Mouse (Mus musculus): ENCODE results near the gene Ndufb5. TPM values are rescaled to one million over a fixed set of nuclear protein-coding genes. Genes with fewer than 3 reads are reported as not detected.
"Not testable (repeated sequence)": the region's sequence is repeated elsewhere in the genome, so short reads cannot be mapped to it uniquely, and the experiment has no call there.

The Ndufb5 gene
- polyA plus RNA-seq, 1 experiment from 2014 or later = 286 TPM

DNA sequence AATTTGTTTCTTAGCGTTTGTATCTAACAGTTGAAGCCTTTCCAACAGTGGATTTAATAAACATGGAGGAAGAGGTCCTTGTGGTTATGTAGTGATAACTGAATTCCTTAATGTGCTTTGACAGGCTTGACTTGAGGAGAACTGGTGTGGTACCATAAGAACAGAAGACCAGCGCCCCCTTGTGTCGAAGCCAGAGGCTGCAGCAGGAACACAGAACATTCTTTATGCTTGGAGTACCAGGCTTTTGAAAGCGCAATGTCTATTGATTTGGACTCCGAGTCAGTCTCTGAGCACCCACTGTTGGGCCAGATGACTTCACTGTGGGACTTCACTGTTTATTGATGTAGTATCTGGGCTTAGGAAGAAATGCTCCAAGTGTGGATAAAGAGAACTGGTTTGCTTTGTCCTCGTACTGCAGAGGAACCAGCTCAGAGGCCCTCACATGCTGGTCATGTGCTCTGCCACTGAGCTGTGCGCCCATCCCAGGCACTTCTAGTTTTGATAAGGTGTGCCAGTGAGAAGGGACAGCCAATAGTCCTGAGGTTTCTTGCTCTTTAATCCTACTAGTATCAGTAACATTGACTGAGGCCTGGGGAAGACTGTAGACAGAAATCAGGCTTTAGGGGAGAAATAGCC is 38.4 kb upstream of the Ndufb5 start:
- Histone ChIP-seq H3K9me3 (ENCODE audit: control insufficient read depth, low read length) (no peaks in the 10 kb centered on the region), H3K27me3 (replicated peaks; ENCODE audit: control insufficient read depth, insufficient read depth, low read length) (no peaks in the 10 kb centered on the region), H3K4me3 (replicated peaks; ENCODE audit: low read length) (no peak overlapping the region), H3K4me1 (replicated peaks; ENCODE audit: control insufficient read depth, insufficient read depth, low read length) (no peaks in the 10 kb centered on the region), H3K36me3 (ENCODE audit: control insufficient read depth, insufficient read depth) (no peaks in the 10 kb centered on the region), H3K4me2 (ENCODE audit: low read length) (no peak overlapping the region), H3K27ac (ENCODE audit: low read length) (no peak overlapping the region), H3K9ac (replicated peaks; ENCODE audit: low read depth, low read length) (no peak overlapping the region)
- 30% methylated on average over 7 of the region's 7 CpGs for WGBS
- ATAC-seq = peak; percentile 86

- H3K27ac ChIP-seq (ENCODE audit: low read length); H3K9me3 ChIP-seq (ENCODE audit: control insufficient read depth, low read length); H3K4me3 ChIP-seq (replicated peaks; ENCODE audit: low read length); ATAC-seq; H3K4me1 ChIP-seq (replicated peaks; ENCODE audit: control insufficient read depth, insufficient read depth, low read length); H3K9ac ChIP-seq (replicated peaks; ENCODE audit: low read depth, low read length); H3K27me3 ChIP-seq (replicated peaks; ENCODE audit: control insufficient read depth, insufficient read depth, low read length); H3K4me2 ChIP-seq (ENCODE audit: low read length); H3K36me3 ChIP-seq (ENCODE audit: control insufficient read depth, insufficient read depth): not testable (repeated sequence)
- WGBS = 91% methylated on average over 6 of the region's 6 CpGs
These were observed 32.8 kb upstream of the Ndufb5 start for GRCm38 (mm10) chr3:32704021-32704420.

- not testable (repeated sequence) for H3K9me3 ChIP-seq (ENCODE audit: control insufficient read depth, low read length); H3K27ac ChIP-seq (ENCODE audit: low read length); H3K4me1 ChIP-seq (replicated peaks; ENCODE audit: control insufficient read depth, insufficient read depth, low read length); H3K36me3 ChIP-seq (ENCODE audit: control insufficient read depth, insufficient read depth); H3K4me2 ChIP-seq (ENCODE audit: low read length); H3K4me3 ChIP-seq (replicated peaks; ENCODE audit: low read length); H3K9ac ChIP-seq (replicated peaks; ENCODE audit: low read depth, low read length); ATAC-seq; H3K27me3 ChIP-seq (replicated peaks; ENCODE audit: control insufficient read depth, insufficient read depth, low read length)
- WGBS = 95% methylated on average over 10 of the region's 10 CpGs
These were observed 32.2 kb upstream of the Ndufb5 start for GRCm38 (mm10) chr3:32704632-32705031.

- peaks cover 10% of the 10 kb centered on the region for H3K4me1 ChIP-seq (replicated peaks; ENCODE audit: control insufficient read depth, insufficient read depth, low read length)
- H3K4me3 ChIP-seq (replicated peaks; ENCODE audit: low read length); H3K9me3 ChIP-seq (ENCODE audit: control insufficient read depth, low read length); H3K36me3 ChIP-seq (ENCODE audit: control insufficient read depth, insufficient read depth); H3K27me3 ChIP-seq (replicated peaks; ENCODE audit: control insufficient read depth, insufficient read depth, low read length); ATAC-seq; H3K9ac ChIP-seq (replicated peaks; ENCODE audit: low read depth, low read length); H3K4me2 ChIP-seq (ENCODE audit: low read length); H3K27ac ChIP-seq (ENCODE audit: low read length): not testable (repeated sequence)
- WGBS = 80% methylated on average over 9 of the region's 9 CpGs
These were observed 31.0 kb upstream of the Ndufb5 start, which contains the start of gene Actl6a for GRCm38 (mm10) chr3:32705647-32706348. Gene Actl6a (plus strand): TSS chr3:32706298.

DNA sequence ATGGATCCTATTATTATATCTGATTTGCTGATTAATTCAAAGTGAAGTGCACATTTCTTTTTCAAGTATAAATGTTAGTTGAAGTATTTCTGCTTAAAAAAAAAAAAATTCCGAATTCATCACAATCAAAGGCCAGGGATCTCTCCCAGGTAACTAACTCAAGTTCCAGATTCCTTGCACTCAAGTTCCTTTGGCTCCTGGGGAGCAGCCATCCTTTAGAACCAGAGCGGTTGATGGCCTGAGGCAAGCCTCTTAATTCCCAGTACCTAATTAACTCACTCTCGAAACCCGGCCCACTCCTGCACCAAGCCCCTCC is 28.8 kb upstream of the Ndufb5 start:
- Histone ChIP-seq H3K27ac (ENCODE audit: low read length) (no peak overlapping the region), H3K4me1 (replicated peaks; ENCODE audit: control insufficient read depth, insufficient read depth, low read length) (peaks cover 13% of the 10 kb centered on the region), H3K27me3 (replicated peaks; ENCODE audit: control insufficient read depth, insufficient read depth, low read length) (no peaks in the 10 kb centered on the region), H3K9me3 (ENCODE audit: control insufficient read depth, low read length) (no peaks in the 10 kb centered on the region), H3K4me3 (replicated peaks; ENCODE audit: low read length) (peak overlapping the region; percentile 99), H3K9ac (replicated peaks; ENCODE audit: low read depth, low read length) (no peak overlapping the region), H3K36me3 (ENCODE audit: control insufficient read depth, insufficient read depth) (peaks cover 8% of the 10 kb centered on the region), H3K4me2 (ENCODE audit: low read length) (peak overlapping the region; percentile 50)
- WGBS = 1% methylated on average over 4 of the region's 4 CpGs
- ATAC-seq = no peak

GRCm38 (mm10) chr3:32708368-32709231 is 28.2 kb upstream of the Ndufb5 start:
- ATAC-seq = peak; percentile 100
- H3K9me3 ChIP-seq (ENCODE audit: control insufficient read depth, low read length) = no peaks in the 10 kb centered on the region
- WGBS = under 1% methylated on average over 90 of the region's 90 CpGs
- peak overlapping the region; percentile 87 for H3K4me2 ChIP-seq (ENCODE audit: low read length)
- H3K9ac ChIP-seq (replicated peaks; ENCODE audit: low read depth, low read length) = peak overlapping the region; percentile 92
- peak overlapping the region; percentile 99 for H3K4me3 ChIP-seq (replicated peaks; ENCODE audit: low read length)
- peaks cover 14% of the 10 kb centered on the region for H3K36me3 ChIP-seq (ENCODE audit: control insufficient read depth, insufficient read depth)
- H3K27ac ChIP-seq (ENCODE audit: low read length) = peak overlapping the region; percentile 91
- no peaks in the 10 kb centered on the region for H3K27me3 ChIP-seq (replicated peaks; ENCODE audit: control insufficient read depth, insufficient read depth, low read length)
- H3K4me1 ChIP-seq (replicated peaks; ENCODE audit: control insufficient read depth, insufficient read depth, low read length) = peaks cover 13% of the 10 kb centered on the region

GRCm38 (mm10) chr3:32709388-32709787 is 27.4 kb upstream of the Ndufb5 start:
- H3K36me3 ChIP-seq (ENCODE audit: control insufficient read depth, insufficient read depth) = peaks cover 20% of the 10 kb centered on the region
- peak overlapping the region; percentile 91 for H3K27ac ChIP-seq (ENCODE audit: low read length)
- peak overlapping the region; percentile 87 for H3K4me2 ChIP-seq (ENCODE audit: low read length)
- 11% methylated on average over 9 of the region's 9 CpGs for WGBS
- H3K4me3 ChIP-seq (replicated peaks; ENCODE audit: low read length) = peak overlapping the region; percentile 99
- peaks cover 13% of the 10 kb centered on the region for H3K4me1 ChIP-seq (replicated peaks; ENCODE audit: control insufficient read depth, insufficient read depth, low read length)
- H3K27me3 ChIP-seq (replicated peaks; ENCODE audit: control insufficient read depth, insufficient read depth, low read length) = no peaks in the 10 kb centered on the region
- H3K9me3 ChIP-seq (ENCODE audit: control insufficient read depth, low read length) = no peaks in the 10 kb centered on the region
- peak overlapping the region; percentile 92 for H3K9ac ChIP-seq (replicated peaks; ENCODE audit: low read depth, low read length)
- ATAC-seq = no peak

GRCm38 (mm10) chr3:32713711-32714110 is 23.1 kb upstream of the Ndufb5 start:
- no peak overlapping the region for H3K9ac ChIP-seq (replicated peaks; ENCODE audit: low read depth, low read length)
- 87% methylated on average over 3 of the region's 3 CpGs for WGBS

GRCm38 (mm10) chr3:32717403-32717802 is 19.4 kb upstream of the Ndufb5 start:
- WGBS = 95% methylated on average over 6 of the region's 6 CpGs
- H3K27ac ChIP-seq (ENCODE audit: low read length) = not testable (repeated sequence)
- H3K36me3 ChIP-seq (ENCODE audit: control insufficient read depth, insufficient read depth) = peaks cover 50% of the 10 kb centered on the region

More at GRCm38 (mm10) chr3:32713711-32714110, 23.1 kb upstream of the Ndufb5 start:
- ATAC-seq = no peak
- H3K36me3 ChIP-seq (ENCODE audit: control insufficient read depth, insufficient read depth) = peaks cover 42% of the 10 kb centered on the region
- no peak overlapping the region for H3K4me3 ChIP-seq (replicated peaks; ENCODE audit: low read length)
- H3K4me2 ChIP-seq (ENCODE audit: low read length) = no peak overlapping the region
- no peak overlapping the region for H3K27ac ChIP-seq (ENCODE audit: low read length)
- peaks cover 13% of the 10 kb centered on the region for H3K4me1 ChIP-seq (replicated peaks; ENCODE audit: control insufficient read depth, insufficient read depth, low read length)
- H3K27me3 ChIP-seq (replicated peaks; ENCODE audit: control insufficient read depth, insufficient read depth, low read length) = no peaks in the 10 kb centered on the region
- no peaks in the 10 kb centered on the region for H3K9me3 ChIP-seq (ENCODE audit: control insufficient read depth, low read length)

More at GRCm38 (mm10) chr3:32717403-32717802, 19.4 kb upstream of the Ndufb5 start:
- H3K4me3 ChIP-seq (replicated peaks; ENCODE audit: low read length); H3K4me2 ChIP-seq (ENCODE audit: low read length); H3K9me3 ChIP-seq (ENCODE audit: control insufficient read depth, low read length); H3K9ac ChIP-seq (replicated peaks; ENCODE audit: low read depth, low read length); H3K27me3 ChIP-seq (replicated peaks; ENCODE audit: control insufficient read depth, insufficient read depth, low read length); H3K4me1 ChIP-seq (replicated peaks; ENCODE audit: control insufficient read depth, insufficient read depth, low read length); ATAC-seq: not testable (repeated sequence)
